Mouse (Mus musculus): ENCODE results near the gene Acot10. TPM values are rescaled to one million over a fixed set of nuclear protein-coding genes. Genes with fewer than 3 reads are reported as not detected.
"Not testable (repeated sequence)": the region's sequence is repeated elsewhere in the genome, so short reads cannot be mapped to it uniquely, and the experiment has no call there.

Acot10 gene
- not detected for total RNA-seq (2021)

DNA sequence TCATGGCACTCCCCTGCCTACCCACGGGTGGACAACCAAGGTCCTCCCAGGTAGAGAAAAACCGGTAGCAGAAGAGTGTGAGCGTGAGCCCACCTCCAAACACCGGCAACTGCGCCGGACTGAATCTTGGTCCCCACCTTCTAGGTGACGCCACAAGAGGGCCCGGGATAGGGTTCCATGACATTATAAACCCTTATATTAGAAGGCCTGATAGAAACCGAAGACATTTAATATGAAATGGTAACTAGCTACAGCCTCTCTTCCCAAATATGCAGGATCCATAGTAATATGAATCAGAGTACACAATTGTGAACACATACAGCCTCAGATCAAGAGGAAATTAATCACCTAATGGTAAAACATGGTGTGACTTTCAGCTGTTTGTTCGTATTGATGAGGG is at the start of gene Acot10:
Gene Acot10, minus strand, starts transcription at position 101 of the 400 bp plus-strand sequence.
- DNase-seq (ENCODE audit: low spot score in 2 of 2): no peak
- intact Hi-C loops (cut with DNase I): no loop called here

DNA sequence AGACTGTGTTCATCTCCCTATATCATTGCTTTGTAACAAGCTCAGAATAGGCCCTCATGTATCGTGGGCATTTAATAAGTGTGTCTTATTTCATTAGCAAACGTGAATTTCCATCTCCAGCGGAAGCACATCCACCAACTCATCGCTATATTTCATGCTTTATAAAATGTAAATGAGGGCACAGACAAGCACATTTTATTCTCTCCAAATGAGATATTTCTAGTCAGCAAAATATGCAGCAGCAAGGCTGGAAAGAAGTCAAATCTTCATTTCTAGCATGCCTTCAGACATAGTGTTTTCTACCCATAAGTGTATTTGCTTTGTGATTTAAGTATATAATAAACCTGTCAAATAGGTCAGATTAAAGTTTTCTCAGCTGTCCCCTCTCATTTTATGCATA is 45.3 kb upstream of the Acot10 start:
- no peak for DNase-seq (ENCODE audit: low spot score in 2 of 2)
- intact Hi-C loops (cut with DNase I): no loop called here

DNA sequence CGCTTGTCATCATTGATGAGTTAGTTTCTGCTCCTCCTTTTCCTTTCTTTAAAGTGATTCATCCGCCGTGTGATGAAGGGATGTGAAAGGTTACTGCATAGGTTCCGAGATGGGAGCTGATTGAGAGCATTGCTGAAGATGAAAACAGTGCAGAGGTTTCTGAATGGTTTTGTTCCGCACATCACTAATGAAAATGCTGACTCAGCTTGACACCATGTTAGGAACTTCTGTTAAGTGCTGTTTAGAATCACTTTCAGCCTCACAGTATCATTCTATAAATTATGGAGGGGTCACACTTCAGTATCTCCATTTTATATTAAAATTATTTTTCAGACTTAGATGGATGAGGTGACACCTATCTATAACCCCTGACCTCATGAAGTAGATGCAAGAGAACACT is 29.7 kb upstream of the Acot10 start:
- intact Hi-C loops (cut with DNase I): no loop called here
- no peak for DNase-seq (ENCODE audit: low spot score in 2 of 2)

DNA sequence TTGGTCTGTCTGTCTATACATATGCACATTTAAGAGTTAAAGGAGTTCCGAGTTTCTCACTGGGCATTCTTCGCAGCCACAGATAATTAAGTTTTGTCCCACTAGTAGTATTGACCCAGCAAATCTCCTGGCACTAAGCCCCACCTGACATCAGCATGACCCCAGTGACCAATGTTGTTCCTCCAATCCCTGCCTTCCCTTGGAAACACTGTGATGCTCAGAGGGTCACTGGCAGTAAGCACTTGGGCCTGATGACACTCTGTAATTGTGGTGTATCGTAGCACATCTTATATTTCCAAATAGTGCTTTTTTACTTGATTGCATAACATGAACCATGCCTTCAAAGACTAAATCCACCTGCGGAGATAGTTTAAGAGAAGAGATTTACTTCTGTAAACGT is 17.6 kb upstream of the Acot10 start:
- no peak for DNase-seq (ENCODE audit: low spot score in 2 of 2)
- intact Hi-C loops (cut with DNase I): no loop called here

DNA sequence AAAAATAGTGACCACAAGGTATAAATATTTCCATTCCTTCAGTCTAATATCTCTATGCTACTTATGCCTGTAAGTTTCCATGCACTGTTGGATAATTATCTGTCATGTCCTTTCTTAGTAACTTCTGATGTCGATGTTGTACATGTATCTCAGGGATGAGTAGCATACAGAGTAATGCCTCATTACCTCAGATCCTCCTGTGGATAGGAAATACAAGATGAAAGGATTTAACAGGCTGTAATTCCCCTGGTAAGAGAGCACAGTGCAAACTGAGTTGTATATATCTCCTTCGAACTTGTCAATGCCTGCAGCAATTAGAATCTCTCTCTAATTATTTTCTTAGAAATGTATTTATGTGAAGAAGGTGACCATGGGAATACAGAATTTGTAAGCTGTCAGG is 16.2 kb upstream of the Acot10 start:
- intact Hi-C loops (cut with DNase I): no loop called here
- DNase-seq (ENCODE audit: low spot score in 2 of 2): no peak

DNA sequence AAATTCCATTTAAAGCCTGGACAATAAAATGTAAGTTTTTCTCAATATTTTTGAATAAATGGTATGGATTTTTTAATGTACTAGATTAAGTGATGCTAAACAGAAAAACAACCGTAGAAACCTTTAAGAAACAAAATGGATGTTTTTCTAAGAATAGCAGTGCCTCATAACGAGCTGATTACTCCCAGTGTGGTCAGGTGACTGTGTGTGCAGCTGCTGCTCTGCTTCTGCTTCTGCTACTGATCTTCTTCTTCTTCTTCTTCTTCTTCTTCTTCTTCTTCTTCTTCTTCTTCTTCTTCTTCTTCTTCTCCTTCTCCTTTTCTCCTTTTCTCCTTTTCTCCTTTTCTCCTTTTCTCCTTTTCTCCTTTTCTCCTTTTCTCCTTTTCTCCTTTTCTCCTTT is 3.0 kb upstream of the Acot10 start:
- DNase-seq (ENCODE audit: low spot score in 2 of 2); intact Hi-C loops (cut with DNase I): not testable (repeated sequence)

DNA sequence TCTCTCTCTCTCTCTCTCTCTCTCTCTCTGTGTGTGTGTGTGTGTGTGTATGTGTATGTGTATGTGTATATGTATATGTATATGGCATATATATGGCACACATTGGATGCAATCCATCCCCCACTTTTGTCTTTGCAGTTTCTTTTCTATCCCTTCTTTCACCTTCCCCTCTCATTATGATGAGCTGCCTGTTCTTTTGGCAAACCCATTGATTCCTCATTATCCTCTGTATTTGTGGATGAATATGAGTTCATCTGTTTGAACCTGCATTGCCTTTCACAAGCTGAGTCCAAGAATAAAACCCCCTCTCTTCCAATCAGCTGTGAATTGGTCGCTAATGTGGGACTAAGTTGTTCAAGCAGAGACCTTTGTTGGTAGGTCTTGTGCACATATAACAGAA is 1.4 kb upstream of the Acot10 start:
- intact Hi-C loops (cut with DNase I): no loop called here
- DNase-seq (ENCODE audit: low spot score in 2 of 2): no peak

DNA sequence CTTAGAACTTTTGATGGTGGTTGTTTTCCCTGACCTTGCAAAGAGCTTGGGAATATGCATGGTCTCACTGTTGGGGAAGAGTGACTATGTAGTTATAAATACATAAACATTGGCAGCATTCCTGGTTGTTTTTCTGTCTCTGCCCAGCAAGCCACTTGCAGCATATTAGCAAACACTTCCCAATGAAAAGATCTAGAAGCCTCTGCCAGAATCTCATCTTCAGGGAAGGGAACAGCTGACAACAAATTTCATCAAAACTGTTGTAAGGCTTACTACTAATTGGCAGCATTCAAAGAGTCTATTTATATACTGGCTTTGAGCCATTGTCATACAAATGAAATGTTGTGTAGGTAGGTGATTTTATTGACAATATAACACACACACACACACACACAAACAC is 800 bp upstream of the Acot10 start:
- intact Hi-C loops (cut with DNase I): no loop called here
- no peak for DNase-seq (ENCODE audit: low spot score in 2 of 2)

DNA sequence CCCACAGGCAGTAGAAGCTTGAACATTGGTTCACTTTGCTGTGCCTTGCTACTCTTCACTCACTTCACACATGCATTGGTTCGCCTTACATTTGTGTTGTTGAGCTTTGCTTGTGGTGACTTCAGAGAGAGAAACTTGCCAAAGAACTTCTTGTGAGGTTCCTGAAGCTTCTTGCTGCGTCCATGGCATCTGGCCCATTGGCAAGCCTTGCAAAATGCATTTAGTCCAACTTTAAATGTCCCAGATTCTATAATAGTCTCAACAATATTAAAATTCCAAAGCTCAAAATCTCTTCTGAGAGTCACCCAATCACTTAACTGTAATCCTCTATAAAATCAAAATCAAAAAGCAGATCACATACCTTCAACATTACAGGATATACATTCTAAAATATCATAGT is 6.3 kb downstream of the Acot10 start:
- no peak for DNase-seq (ENCODE audit: low spot score in 2 of 2)
- intact Hi-C loops (cut with DNase I): no loop called here

DNA sequence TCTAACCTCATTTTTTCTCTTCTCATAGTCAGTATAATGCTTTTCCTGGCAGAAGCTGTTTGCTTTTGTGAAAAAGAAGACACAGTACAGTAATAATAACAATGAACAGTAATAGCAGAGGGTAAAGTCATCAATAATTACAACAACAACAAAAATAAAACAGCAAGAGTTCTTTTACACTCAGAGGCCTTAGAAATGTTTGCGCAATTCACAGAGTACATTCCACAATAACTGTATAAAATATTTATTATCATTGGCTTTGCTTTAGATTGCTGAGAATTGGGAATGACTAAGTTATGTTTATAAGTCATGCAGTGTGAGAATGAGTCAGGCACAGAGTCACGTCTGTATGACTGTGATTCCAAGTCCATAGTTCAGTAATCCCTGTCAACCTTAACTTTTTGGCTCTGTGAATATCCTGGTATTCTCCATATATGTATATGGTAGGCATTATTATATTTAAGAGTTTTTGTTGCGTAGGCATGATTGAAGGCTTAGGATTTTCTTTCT is 23.6 kb downstream of the Acot10 start:
- intact Hi-C loops (cut with DNase I): no loop called here

DNA sequence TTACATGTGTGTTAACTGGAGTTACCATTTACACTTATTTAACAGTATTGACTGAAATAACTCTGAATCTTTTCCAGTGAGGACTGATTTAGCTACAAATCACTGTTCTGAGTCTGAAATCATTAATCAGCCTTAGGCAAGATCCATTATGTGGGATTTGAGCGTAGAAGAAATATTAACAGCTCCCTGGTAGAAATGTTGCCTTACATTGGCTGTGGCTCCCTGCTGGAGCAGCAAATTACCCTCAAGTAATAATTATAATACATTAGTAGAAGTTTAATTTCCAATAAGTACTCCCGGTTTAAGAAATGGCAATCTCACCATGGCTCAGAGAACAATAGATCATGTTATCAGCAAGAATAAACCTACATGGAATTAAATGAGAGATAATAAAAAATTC is 27.4 kb downstream of the Acot10 start:
- no peak for DNase-seq (ENCODE audit: low spot score in 2 of 2)
- intact Hi-C loops (cut with DNase I): no loop called here

More for the DNA sequence above, 23.6 kb downstream of the Acot10 start:
- DNase-seq (ENCODE audit: low spot score in 2 of 2): no peak

DNA sequence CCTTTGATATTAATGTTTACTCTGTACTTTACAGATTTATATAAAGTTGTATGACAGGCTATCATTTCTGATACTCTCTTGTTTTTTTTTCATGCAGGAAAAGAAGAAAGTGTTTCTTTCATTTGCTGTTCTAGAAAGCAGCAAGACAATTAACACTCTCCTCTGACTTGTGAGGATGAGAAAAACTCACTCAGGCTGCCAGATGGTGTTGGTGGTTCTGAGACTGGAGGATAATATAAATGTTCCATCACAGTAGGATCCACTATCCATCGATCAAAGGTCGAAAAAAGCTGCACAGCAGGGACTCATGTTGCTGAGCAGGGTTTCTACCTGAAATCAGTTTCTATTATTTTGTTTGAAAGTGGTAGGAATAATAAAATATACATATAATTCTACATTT is 32.0 kb downstream of the Acot10 start:
- DNase-seq (ENCODE audit: low spot score in 2 of 2): no peak
- intact Hi-C loops (cut with DNase I): no loop called here

Other genes with a start within 250 kb of the Acot10 start
- 10 to 100 TPM; 42.4 to 46.7 TPM for gene Cdh12, start 217.5 kb downstream of the Acot10 start, total RNA-seq (2021)

Measured in left cerebral cortex, postnatal 36 days (tissue).